Mouse (Mus musculus): ENCODE results near the gene Fam71a.

DNA sequence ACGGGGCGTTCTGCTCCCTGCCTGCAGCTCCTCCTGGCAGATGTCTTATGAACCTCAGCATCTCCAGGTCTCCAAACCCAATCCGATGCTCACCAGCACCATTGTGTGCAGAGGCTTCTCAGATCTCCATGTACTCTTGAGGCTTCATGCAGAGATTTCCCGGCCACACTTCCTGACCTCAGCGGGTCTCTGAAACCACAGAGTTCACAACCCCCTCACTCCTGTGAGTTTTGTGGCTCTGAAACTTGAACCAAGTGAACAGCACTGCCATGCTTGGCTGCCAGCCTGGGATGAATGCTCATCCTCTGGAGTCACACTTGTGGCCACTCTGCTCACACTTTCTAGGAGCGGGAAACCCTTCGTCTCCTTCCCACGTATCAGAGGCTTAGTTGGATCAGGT lies 23.6 kb downstream of the Fam71a start:
- TF ChIP-seq EP300 (IDR thresholded peaks at IDR 0.05; ENCODE audit: insufficient read depth, low read depth, low read length) (no peak), POLR2A (IDR thresholded peaks at IDR 0.05; ENCODE audit: insufficient read depth, low read depth, low read length) (no peak)

All from heart, adult 2 months (tissue).